ENCODE assay signal across 12 mouse cellular contexts in genomic region chr4:104705664-104706645, GRCm38 (mm10).
DNase-seq lines count a peak whose midpoint lies in the region; ATAC-seq lines count a peak whose summit lies in the region.
"Had no signal": no experiment of that assay in that cellular context is flagged by ENCODE, and none has a peak within 500 bp of the region (broad histone marks: within the 10 kb centered on the region; RNA-seq: fewer than 3 reads in every experiment).

No protein-coding gene starts in this region.

- ATAC-seq in heart, embryonic 14.5 days (ENCODE audit: insufficient number of reproducible peaks, insufficient read depth, low FRiP score, low read depth): no peak
- no peak for ATAC-seq in heart, embryonic 12.5 days (ENCODE audit: insufficient number of reproducible peaks, low FRiP score)
- no peak for ATAC-seq in midbrain, embryonic 16.5 days

- H3K4me3 ChIP-seq in heart, embryonic 14.5 days (ENCODE audit: control insufficient read depth in 1 of 2, insufficient read depth in 1 of 2, low read depth in 1 of 2, low read length in 2 of 2): no peak overlapping the region
- H3K4me3 ChIP-seq in heart, embryonic 12.5 days: no peak overlapping the region
- H3K4me3 ChIP-seq in midbrain, embryonic 16.5 days (ENCODE audit: low read depth, low read length): no peak overlapping the region
- H3K4me3 ChIP-seq: liver, embryonic 13.5 days had no signal

- no peak overlapping the region for H3K27ac ChIP-seq in heart, embryonic 14.5 days (replicated peaks in 1 of 2; ENCODE audit: control insufficient read depth in 1 of 2, insufficient read depth in 1 of 2, low read depth in 2 of 2, low read length in 2 of 2)
- no peak overlapping the region for H3K27ac ChIP-seq in heart, embryonic 12.5 days (ENCODE audit: poor library complexity, severe bottlenecking)
- H3K27ac ChIP-seq in midbrain, embryonic 16.5 days (ENCODE audit: low read length): 0 out of 2 replicates have a peak overlapping the region, but pooled peaks have one; percentile 23
- H3K27ac ChIP-seq: liver, embryonic 13.5 days had no signal

- H3K9me3 ChIP-seq in heart, embryonic 14.5 days (ENCODE audit: control insufficient read depth, low read length): no peaks in the 10 kb centered on the region
- H3K9me3 ChIP-seq in heart, embryonic 12.5 days (replicated peaks): no peaks in the 10 kb centered on the region
- H3K9me3 ChIP-seq in midbrain, embryonic 16.5 days (replicated peaks; ENCODE audit: control insufficient read depth, low read length, poor library complexity, severe bottlenecking): no peaks in the 10 kb centered on the region
- H3K9me3 ChIP-seq: liver, embryonic 13.5 days had no signal

- H3K4me1 ChIP-seq in heart, embryonic 14.5 days (ENCODE audit: control insufficient read depth in 2 of 2, insufficient read depth in 2 of 2, low read length in 2 of 2): peaks cover 0 to 5% of the 10 kb centered on the region in 2 experiments; a peak in 2 of 4 replicates
- peaks cover 13% of the 10 kb centered on the region; the same call in 1 of the 2 replicates for H3K4me1 ChIP-seq in heart, embryonic 12.5 days (replicated peaks)
- no peaks in the 10 kb centered on the region; the same call in 1 of the 2 replicates for H3K4me1 ChIP-seq in midbrain, embryonic 16.5 days (ENCODE audit: control insufficient read depth, insufficient read depth, low read length)
- H3K4me1 ChIP-seq: liver, embryonic 13.5 days had no signal

- WGBS in heart, embryonic 14.5 days: 49% methylated on average over 10 of the region's 10 CpGs
- 51% methylated on average over 10 of the region's 10 CpGs for WGBS in heart, embryonic 12.5 days
- WGBS in midbrain, embryonic 16.5 days: 48% methylated on average over 10 of the region's 10 CpGs

- peak overlapping the region; percentile 2; the same call in 1 of the 2 replicates for H3K4me2 ChIP-seq in heart, embryonic 14.5 days (ENCODE audit: low read length)
- no peak overlapping the region; the same call in 1 of the 2 replicates for H3K4me2 ChIP-seq in heart, embryonic 12.5 days
- no peak overlapping the region for H3K4me2 ChIP-seq in midbrain, embryonic 16.5 days (ENCODE audit: low read length)
- H3K4me2 ChIP-seq: liver, embryonic 13.5 days had no signal

- H3K27me3 ChIP-seq in heart, embryonic 14.5 days (ENCODE audit: control insufficient read depth, insufficient read depth, low read length): no peaks in the 10 kb centered on the region; the same call in 1 of the 2 replicates
- peaks cover 22% of the 10 kb centered on the region for H3K27me3 ChIP-seq in heart, embryonic 12.5 days (replicated peaks)
- no peaks in the 10 kb centered on the region; the same call in 1 of the 2 replicates for H3K27me3 ChIP-seq in midbrain, embryonic 16.5 days (ENCODE audit: control insufficient read depth, insufficient read depth, low read depth, low read length)
- H3K27me3 ChIP-seq: liver, embryonic 13.5 days had no signal

- no peaks in the 10 kb centered on the region for H3K36me3 ChIP-seq in heart, embryonic 14.5 days (ENCODE audit: control insufficient read depth, insufficient read depth, low read length)
- H3K36me3 ChIP-seq in heart, embryonic 12.5 days: no peaks in the 10 kb centered on the region
- no peaks in the 10 kb centered on the region for H3K36me3 ChIP-seq in midbrain, embryonic 16.5 days (ENCODE audit: control insufficient read depth, insufficient read depth, low read length)
- H3K36me3 ChIP-seq: liver, embryonic 13.5 days had no signal

- H3K9ac ChIP-seq in heart, embryonic 14.5 days (ENCODE audit: low read length): no peak overlapping the region
- H3K9ac ChIP-seq in heart, embryonic 12.5 days: no peak overlapping the region
- H3K9ac ChIP-seq in midbrain, embryonic 16.5 days (ENCODE audit: low read depth, low read length): no peak overlapping the region
- H3K9ac ChIP-seq: liver, embryonic 13.5 days had no signal

- peak; percentile 6 for DNase-seq in lung, postnatal 36 days
- no peak for DNase-seq in lung, adult 18-20 months
- peak; percentile 68 to 73 for DNase-seq in cerebellum, postnatal 10 days
- DNase-seq in urinary bladder, postnatal 10 days (ENCODE audit: low spot score): no peak
- DNase-seq in kidney, adult 18-20 months: no peak
- DNase-seq: adrenal gland, adult 2 months; kidney, postnatal 10 days; liver, embryonic 13.5 days; thymus, adult 18-20 months had no signal

Comparison
In these comparisons a context has a peak if more than half of its experiments do, and no peak if none do; other contexts are left out.
1. DNase-seq: peak in lung, postnatal 36 days (single experiment) and cerebellum, postnatal 10 days (2 of 2); none in lung, adult 18-20 months (0 of 2), urinary bladder, postnatal 10 days (single experiment) and kidney, adult 18-20 months (single experiment).